Mouse (Mus musculus) layer of hippocampus, adult 9-11 months (tissue): ENCODE data around the gene Gm6176.
"Not testable (repeated sequence)": the region's sequence is repeated elsewhere in the genome, so short reads cannot be mapped to it uniquely, and the experiment has no call there.

Experiments
- DNase-seq: peaks from one replicate; pipeline ENCODE4 v3.0.0; 2022

Gm6176 gene

GRCm38 (mm10) chr7:22056205-22056604 lies at the start of gene Gm6176:
Gene Gm6176 (minus strand): TSS chr7:22056305.
- not testable (repeated sequence) for DNase-seq

- DNase-seq, result not testable (repeated sequence)
Measured at GRCm38 (mm10) chr7:22068757-22069156, 12.7 kb upstream of the Gm6176 start, which contains the start of gene Vmn1r139. Gene Vmn1r139 (plus strand): TSS chr7:22069057.

- not testable (repeated sequence) for DNase-seq
Measured at GRCm38 (mm10) chr7:22028797-22029196, 27.3 kb downstream of the Gm6176 start, which contains the start of gene Vmn1r138. Gene Vmn1r138 (minus strand): TSS chr7:22028897.
